16 mouse cellular contexts compared by ENCODE assay signal in the genomic region with DNA sequence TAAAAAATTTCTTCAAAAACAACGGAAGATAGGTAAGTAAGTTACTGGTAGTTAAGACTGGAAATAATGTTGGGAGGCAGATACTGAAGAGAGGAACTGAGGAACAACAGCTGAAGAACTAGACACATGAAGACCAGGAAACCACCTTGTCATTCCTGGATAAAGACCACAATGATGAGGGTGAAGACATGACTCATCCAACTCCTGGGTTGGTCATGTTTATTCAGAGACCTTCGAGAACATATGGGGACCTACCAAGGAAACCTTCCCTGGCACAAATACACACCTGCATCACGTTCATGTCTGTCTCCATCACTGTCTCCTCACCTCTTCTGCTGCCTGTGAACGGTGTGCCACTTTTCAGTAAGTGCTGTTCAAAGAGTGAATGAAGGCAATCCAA.
"Had no signal": no experiment of that assay in that cellular context is flagged by ENCODE, and none has a peak within 500 bp of the region (broad histone marks: within the 10 kb centered on the region; RNA-seq: fewer than 3 reads in every experiment).

No protein-coding gene starts in this region.

- H3K36me3 ChIP-seq: neural tube, embryonic 13.5 days; neural tube, embryonic 15.5 days; stomach, embryonic 15.5 days had no signal

- H3K4me3 ChIP-seq: neural tube, embryonic 13.5 days; neural tube, embryonic 15.5 days; stomach, embryonic 15.5 days had no signal

- H3K4me1 ChIP-seq: neural tube, embryonic 13.5 days; neural tube, embryonic 15.5 days; stomach, embryonic 15.5 days had no signal

- H3K27ac ChIP-seq: neural tube, embryonic 13.5 days; neural tube, embryonic 15.5 days; stomach, embryonic 15.5 days; stomach, postnatal 0 days had no signal

- H3K9ac ChIP-seq: neural tube, embryonic 13.5 days; neural tube, embryonic 15.5 days; stomach, embryonic 15.5 days had no signal

- H3K27me3 ChIP-seq: neural tube, embryonic 13.5 days; neural tube, embryonic 15.5 days; stomach, embryonic 15.5 days had no signal

- H3K9me3 ChIP-seq: neural tube, embryonic 13.5 days; neural tube, embryonic 15.5 days; stomach, embryonic 15.5 days had no signal

- DNase-seq: retina, postnatal 1 day; right cerebral cortex, adult 18-20 months; right cerebral cortex, postnatal 14 days; right cerebral cortex, postnatal 25 days; right cerebral cortex, postnatal 4 days; spleen, adult 18-20 months; thymus, adult 18-20 months; thymus, adult 2 months; thymus, postnatal 14 days; thymus, postnatal 25 days; thymus, postnatal 36 days; thymus, postnatal 4 days had no signal

- H3K4me2 ChIP-seq: neural tube, embryonic 13.5 days; neural tube, embryonic 15.5 days; stomach, embryonic 15.5 days had no signal
